Mouse (Mus musculus) cortical plate, adult 2 months (tissue): ENCODE results near the gene Eepd1.

ENCODE experiments used
- CTCF ChIP-seq: fragments of 200-500 bp; IDR thresholded peaks from 2 replicates; pipeline ENCODE4 v1.5.1; 2011; ENCODE audit warnings: mild to moderate bottlenecking, control low read depth, low read length; ENCODE audit not compliant: insufficient read depth; ENCODE audit errors: extremely low read depth
- POLR2A ChIP-seq: fragments of 200-500 bp; IDR thresholded peaks from 2 replicates; pipeline ENCODE4 v1.6.1; 2011; ENCODE audit warnings: mild to moderate bottlenecking, low read length, control low read depth; ENCODE audit not compliant: insufficient read depth; ENCODE audit errors: extremely low read depth

GRCm38 (mm10) chr9:25585614-25586013 lies 104.3 kb downstream of the Eepd1 start:
- no peak for TF ChIP-seq POLR2A
- TF ChIP-seq CTCF, result no peak
